In genomic region chr3:57534450-57534849, GRCm38 (mm10) we compare ENCODE assay signal across 1 mouse cellular context.
TF ChIP-seq lines count a peak whose summit lies in the region.

No protein-coding gene starts in this region.

TF ChIP-seq in CH12.LX, 34 proteins besides CTCF, POLR2A, EP300 and RAD21 (continued from another document):
- no peak for TF ChIP-seq MAFK (IDR thresholded peaks at IDR 0.05; ENCODE audit: insufficient replicate concordance, low read length)
